Mouse (Mus musculus) macrophage (primary cell): ENCODE data around the gene Gm10188. TPM values are rescaled to one million over a fixed set of nuclear protein-coding genes. Genes with fewer than 3 reads are reported as not detected.

Experiments
- H3K27ac ChIP-seq: fragments of 350-480 bp; formaldehyde crosslinking; 2 replicates; pipeline ENCODE4 v1.9.0; 2021
- H3K36me3 ChIP-seq: fragments of 350-480 bp; formaldehyde crosslinking; 2 replicates; pipeline ENCODE4 v1.9.0; 2021; ENCODE audit errors: inconsistent target
- H3K4me3 ChIP-seq: fragments of 350-480 bp; formaldehyde crosslinking; 2 replicates; pipeline ENCODE4 v1.9.0; 2021; ENCODE audit errors: inconsistent target
- H3K79me2 ChIP-seq: fragments of 350-480 bp; formaldehyde crosslinking; 2 replicates; pipeline ENCODE4 v1.9.0; 2021; ENCODE audit errors: inconsistent target
- WGBS: methylation state at CpG from one replicate; pipeline ENCODE4 v1.1.7; 2026; ENCODE audit warnings: inconsistent platforms; ENCODE audit not compliant: missing documents; 5-methylcytosine and 5-hydroxymethylcytosine counted together
- polyA plus RNA-seq: library from polyadenylated mRNA; stranded (reverse); fragments of 250-400 nt; gene quantifications from 3 replicates; pipeline ENCODE4 v1.2.4, GENCODE M21; 2018; ENCODE audit warnings: inconsistent platforms

The Gm10188 gene
- polyA plus RNA-seq, 1 experiment from 2014 or later, result not detected

DNA sequence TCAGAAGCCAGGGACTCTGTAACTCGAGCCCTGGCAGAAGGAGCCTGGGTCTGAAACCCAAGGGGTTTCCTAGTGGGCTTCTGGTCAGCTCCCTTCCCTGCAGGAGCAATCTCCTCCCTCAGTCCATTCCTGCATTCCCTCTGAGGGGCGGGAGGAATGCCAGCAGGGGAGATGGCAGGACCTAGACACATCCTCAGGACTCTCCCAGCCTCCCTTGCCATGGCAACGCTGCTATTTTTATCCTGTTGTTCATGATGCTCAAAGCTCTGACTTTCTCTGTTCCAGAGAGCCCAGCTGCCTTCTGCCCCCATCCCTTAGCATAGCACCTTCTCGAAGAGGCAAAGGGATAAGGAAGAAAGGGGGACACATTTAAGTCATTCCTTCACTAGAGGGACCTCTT is 21.4 kb downstream of the Gm10188 start:
- H3K27ac ChIP-seq, result no peak overlapping the region
- no peaks in the 10 kb centered on the region for H3K36me3 ChIP-seq
- no peak overlapping the region for H3K4me3 ChIP-seq
- 67% methylated on average over 4 of the region's 4 CpGs for WGBS
- H3K79me2 ChIP-seq, result no peaks in the 10 kb centered on the region

DNA sequence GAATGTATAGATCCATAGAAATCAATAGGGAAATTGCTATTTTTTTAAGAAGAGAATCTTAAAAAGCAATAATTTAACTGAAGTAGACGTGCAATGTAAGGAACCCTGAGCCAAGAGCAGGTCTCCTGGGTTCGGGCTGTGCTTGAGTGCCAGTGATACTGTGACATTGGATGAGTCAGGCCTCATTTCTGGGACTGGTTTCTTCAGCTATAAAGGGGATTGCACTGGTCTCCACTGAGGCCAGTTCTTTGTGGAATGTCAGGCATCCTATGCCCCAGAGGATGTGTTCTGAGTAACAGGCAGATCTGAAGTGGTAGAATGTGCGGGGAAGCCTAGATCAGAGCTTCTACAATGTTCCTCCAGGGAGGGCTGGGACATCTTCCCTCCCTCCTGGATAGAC is 22.7 kb downstream of the Gm10188 start:
- H3K79me2 ChIP-seq, result no peaks in the 10 kb centered on the region
- WGBS, result 94% methylated on average over 3 of the region's 3 CpGs
- no peaks in the 10 kb centered on the region for H3K36me3 ChIP-seq
- no peak overlapping the region for H3K4me3 ChIP-seq
- H3K27ac ChIP-seq, result no peak overlapping the region

DNA sequence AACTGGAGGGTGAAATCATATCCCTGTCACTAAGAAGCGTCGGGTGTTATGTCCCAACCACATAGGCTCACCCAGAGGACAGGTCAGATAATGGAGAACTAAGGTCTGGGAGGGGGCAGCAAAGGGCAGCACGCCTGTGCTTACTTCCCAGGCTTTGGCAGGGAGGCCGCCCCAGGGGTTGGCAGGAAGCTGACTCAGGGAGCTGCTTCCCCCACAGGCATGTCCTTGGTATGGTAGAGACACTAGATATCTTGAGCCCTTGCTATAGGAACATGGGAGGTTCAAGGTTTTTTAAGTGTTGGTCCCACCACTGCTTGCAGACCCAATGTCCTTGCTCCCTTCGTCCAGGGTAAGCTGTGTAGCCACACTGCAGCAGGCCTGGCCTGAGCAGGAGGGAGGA is 23.6 kb downstream of the Gm10188 start:
- WGBS, result 18% methylated on average over 5 of the region's 5 CpGs
- Histone ChIP-seq H3K79me2 (no peaks in the 10 kb centered on the region), H3K4me3 (no peak overlapping the region), H3K27ac (no peak overlapping the region), H3K36me3 (no peaks in the 10 kb centered on the region)

DNA sequence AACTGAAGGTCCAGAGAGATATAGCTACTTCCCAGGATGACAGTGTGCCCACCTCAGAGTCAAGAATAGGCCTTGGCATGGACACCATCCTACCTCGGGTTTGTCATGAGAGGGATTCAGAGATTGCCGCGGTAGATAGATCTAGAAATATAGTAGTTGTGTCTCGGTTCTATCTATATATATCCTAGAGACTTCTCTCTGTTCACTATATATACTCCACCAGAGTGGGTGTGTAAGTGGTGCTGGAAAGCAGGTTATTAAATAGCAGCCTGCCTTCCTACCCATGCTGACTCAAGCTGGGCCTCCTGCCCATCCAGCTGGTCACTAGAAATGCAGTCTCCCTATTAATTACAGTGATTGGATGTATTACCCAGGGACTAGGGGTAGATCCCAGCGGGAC is 26.8 kb downstream of the Gm10188 start:
- H3K79me2 ChIP-seq, result no peaks in the 10 kb centered on the region
- WGBS, result 91% methylated on average over 5 of the region's 5 CpGs
- no peak overlapping the region for H3K27ac ChIP-seq
- H3K4me3 ChIP-seq, result no peak overlapping the region
- H3K36me3 ChIP-seq, result no peaks in the 10 kb centered on the region

DNA sequence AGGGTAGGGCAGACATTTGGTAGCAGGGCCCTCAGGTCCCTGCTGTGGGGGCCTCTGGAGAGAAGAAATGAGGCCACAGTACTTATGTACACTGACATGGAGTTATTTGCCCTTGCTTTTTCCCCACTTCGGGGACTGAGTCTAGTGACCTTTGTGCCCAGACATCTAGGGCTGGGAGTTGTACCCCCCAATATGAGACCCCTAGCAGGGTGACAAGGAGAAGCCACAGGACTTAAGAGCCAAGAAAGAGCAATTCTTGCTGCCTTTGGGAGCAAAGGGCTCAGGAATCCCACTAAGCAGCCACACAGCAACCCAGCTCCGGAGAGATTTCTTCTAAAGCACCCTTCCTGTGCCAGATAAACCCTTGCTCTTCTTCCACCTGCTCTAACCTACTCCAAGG is 27.6 kb downstream of the Gm10188 start:
- 63% methylated on average over 2 of the region's 2 CpGs for WGBS
- H3K4me3 ChIP-seq, result no peak overlapping the region

DNA sequence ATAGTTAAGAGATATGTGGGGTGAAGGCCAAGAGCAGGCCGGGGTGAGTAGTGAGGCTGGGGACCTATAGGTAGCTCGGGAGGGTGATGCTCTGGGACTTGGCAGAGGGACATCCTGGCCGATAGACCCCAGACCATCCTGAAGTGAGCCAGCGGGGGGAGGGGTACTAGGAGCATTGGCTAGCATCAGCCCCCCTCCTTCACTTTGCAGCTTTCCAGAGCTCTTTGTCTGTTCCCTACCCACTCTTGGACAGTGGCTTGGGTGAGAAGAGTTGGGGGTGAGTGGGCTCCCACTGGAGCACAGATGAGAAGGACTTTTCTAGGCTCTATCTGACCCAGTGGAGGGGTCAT is 28.1 kb downstream of the Gm10188 start:
- WGBS, result 84% methylated on average over 4 of the region's 4 CpGs
- Histone ChIP-seq H3K36me3 (no peaks in the 10 kb centered on the region), H3K79me2 (no peaks in the 10 kb centered on the region), H3K27ac (no peak overlapping the region), H3K4me3 (no peak overlapping the region)

More for the DNA sequence above, 27.6 kb downstream of the Gm10188 start:
- Histone ChIP-seq H3K79me2 (no peaks in the 10 kb centered on the region), H3K36me3 (no peaks in the 10 kb centered on the region), H3K27ac (no peak overlapping the region)

DNA sequence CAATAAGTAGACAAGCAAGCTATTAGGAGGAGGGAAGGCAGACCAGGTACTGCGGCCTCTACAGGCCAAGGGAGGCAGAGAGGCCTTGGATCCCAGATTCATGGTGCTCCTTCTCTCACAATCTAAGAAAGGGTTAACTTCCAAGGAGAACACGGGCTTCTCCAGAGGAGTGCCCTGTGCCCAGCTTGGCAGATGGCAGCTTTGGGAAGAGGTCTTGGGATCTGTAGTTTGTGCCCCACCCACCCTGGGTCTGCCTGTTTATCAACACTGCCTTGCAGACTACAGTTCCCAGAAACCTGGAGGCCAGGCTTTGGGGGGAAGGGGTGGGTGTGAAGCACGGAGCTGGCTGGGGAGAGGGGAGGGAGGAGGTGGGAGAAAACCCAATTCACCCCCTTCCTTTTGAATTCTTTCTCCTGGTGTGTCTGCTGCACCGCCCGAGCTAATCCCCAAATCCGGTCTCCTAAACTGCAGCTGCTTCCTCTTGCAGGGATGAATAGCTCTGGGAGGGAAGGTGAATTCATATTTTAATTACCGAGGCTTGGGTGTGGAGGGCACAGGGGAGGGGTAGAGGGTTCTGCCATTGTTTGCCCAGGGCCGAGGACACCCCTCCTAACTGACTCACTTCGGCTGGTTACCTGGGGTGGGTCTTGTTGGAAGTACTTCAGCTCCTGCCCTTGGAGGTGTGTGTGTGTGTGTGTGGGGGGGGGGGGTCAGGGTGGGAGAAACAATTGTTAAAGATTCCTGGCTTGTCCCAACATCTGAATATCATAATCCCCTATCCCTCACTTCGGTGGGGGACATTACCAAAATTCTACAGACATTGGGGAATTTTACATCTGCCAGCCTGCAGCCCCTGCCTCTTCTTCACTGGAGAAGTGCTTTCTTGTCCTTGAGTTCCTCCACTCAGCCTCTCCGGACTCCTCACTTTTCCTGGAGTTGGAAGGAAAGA is 28.7 kb downstream of the Gm10188 start:
- 68% methylated on average over 10 of the region's 11 CpGs for WGBS
- no peaks in the 10 kb centered on the region for H3K36me3 ChIP-seq
- H3K4me3 ChIP-seq, result no peak overlapping the region
- no peak overlapping the region for H3K27ac ChIP-seq
- H3K79me2 ChIP-seq, result no peaks in the 10 kb centered on the region

DNA sequence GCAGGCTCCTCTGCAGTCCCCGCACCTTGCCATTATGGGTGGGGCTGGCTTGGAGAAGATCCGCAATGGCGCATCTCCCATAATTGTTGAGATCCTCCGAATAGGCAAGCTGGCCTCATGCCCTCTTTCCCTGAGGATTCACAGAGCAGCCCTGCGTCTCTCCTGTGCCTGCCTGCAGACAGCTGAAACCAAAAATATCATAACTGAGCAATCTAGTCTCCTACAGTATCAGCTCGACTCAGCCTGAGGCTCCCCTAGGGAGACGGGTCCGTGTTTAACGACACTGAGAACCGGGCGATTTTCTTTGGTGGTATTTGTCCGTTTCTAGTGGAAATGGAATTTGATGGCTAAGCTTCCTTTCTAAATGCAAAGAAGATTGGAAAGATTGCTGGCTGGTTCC is 29.6 kb downstream of the Gm10188 start:
- Histone ChIP-seq H3K27ac (no peak overlapping the region), H3K36me3 (no peaks in the 10 kb centered on the region), H3K4me3 (no peak overlapping the region), H3K79me2 (no peaks in the 10 kb centered on the region)
- WGBS, result 40% methylated on average over 10 of the region's 12 CpGs

DNA sequence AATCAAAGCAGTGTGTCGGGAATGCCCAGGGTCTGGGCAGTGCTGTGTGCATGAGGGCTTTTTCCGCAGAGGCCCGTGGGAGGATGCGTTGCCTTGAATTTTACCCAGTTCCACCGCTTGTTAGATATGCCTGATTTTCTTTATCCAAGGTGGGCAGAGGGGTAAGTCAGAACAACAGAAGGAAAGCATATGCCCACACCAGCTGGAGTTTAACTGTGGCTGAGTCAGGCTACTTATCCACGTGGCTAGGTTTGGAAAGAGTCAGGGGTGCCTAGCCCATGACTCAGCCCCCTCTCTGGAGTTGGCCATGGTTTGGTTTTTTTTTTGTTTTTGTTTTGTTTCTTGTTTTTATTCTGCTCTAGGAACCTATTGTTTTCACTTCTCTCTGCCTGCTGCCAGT is 30.3 kb downstream of the Gm10188 start:
- WGBS, result 82% methylated on average over 6 of the region's 6 CpGs
- Histone ChIP-seq H3K36me3 (no peaks in the 10 kb centered on the region), H3K4me3 (no peak overlapping the region), H3K27ac (no peak overlapping the region), H3K79me2 (no peaks in the 10 kb centered on the region)

DNA sequence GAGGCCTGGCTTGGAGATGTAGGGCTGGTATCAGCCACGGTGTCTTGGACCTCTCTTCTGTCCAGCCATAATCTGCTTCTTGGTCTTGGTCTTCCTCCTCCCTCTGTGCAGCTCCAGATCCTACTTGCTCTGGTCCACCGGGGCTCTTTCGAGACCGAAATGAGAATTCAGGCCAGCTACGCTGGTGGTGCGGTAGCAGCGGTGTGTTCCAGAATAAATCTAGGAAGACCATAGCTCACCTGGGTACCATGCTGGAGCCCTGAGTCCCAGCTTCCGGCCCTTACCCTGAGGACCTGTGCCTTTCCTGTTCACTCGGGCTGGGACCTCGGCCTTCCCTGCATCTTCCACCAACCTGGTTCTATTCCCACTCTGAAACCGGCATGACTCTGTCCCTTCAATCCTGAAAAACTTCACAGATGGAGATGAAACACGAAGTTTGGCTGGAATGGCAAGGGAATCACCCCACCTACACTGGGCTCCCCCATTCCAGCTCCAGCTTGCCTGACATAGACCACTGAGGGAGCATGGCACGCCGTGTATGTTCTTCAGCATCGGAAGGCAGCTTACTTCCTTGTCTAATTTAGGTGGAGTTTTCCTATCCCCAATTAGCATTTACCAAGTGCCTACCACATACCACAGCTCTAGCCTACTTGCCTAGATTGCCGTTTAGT is 31.0 kb downstream of the Gm10188 start:
- H3K27ac ChIP-seq, result no peak overlapping the region
- H3K36me3 ChIP-seq, result no peaks in the 10 kb centered on the region
- H3K79me2 ChIP-seq, result no peaks in the 10 kb centered on the region
- 93% methylated on average over 16 of the region's 16 CpGs for WGBS
- no peak overlapping the region for H3K4me3 ChIP-seq

DNA sequence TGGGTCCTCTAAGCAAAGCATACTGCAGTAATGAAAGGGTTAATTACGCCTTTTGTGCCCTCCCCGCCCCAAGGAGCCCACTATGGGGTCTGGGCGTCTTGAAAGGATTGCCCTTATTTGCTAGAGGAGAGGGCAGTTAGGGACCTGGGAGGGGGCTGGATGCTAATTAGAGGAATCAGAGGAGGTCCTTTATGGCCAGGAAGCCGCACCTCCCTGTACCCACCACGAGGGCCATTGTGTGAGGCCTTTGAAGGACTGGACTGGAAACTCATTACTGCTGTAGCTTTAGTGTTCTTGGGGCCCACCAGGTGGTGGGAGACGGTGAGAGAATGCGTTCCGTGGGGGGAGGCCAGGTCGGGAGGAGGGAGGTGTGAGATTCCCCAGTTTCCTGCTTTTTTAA is 31.9 kb downstream of the Gm10188 start:
- H3K4me3 ChIP-seq, result no peak overlapping the region
- no peak overlapping the region for H3K27ac ChIP-seq
- no peaks in the 10 kb centered on the region for H3K79me2 ChIP-seq
- WGBS, result 70% methylated on average over 9 of the region's 9 CpGs
- H3K36me3 ChIP-seq, result no peaks in the 10 kb centered on the region

DNA sequence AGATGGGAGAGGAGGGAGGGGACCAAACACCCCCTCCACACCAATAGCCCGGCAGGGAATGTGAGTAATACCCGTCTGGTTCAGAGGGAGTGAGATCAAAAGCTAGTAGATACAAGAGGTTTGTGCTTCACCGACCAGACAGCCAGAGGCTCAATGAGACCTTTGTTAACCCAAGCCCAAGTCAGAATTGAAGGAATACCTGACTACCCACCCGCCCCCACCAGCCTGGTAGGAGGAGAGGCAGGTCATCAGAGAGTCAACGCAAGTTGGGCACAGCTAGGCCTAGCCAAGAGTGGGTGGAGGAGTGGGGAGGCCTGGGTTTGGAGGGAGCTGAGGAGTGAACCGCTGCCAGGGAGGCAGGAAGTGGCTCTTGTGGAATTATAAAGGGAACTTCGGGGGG is 33.2 kb downstream of the Gm10188 start:
- Histone ChIP-seq H3K79me2 (no peaks in the 10 kb centered on the region), H3K27ac (no peak overlapping the region), H3K4me3 (no peak overlapping the region), H3K36me3 (no peaks in the 10 kb centered on the region)
- 77% methylated on average over 7 of the region's 7 CpGs for WGBS

DNA sequence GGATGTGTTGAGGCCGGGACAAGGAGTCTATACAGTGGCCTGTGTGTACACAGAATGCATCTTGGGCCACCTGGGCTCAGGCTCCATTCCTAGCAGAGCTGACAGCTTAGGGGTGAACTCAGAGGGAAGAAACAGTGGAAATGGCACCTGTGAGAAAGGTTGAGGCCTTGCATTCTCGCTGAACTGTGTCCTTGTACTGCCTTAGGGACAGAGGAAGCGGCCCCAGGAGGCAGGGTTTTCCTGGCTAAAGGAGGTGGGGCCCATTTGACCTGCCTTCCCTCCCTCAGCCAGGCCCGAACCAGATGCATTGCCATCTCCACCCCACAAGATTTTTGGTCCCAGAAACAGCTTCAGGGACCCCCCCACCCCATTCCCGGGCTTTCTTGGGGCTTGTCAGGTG is 33.9 kb downstream of the Gm10188 start:
- no peaks in the 10 kb centered on the region for H3K36me3 ChIP-seq
- H3K4me3 ChIP-seq, result no peak overlapping the region
- H3K27ac ChIP-seq, result no peak overlapping the region
- 66% methylated on average over 5 of the region's 5 CpGs for WGBS
- H3K79me2 ChIP-seq, result no peaks in the 10 kb centered on the region

DNA sequence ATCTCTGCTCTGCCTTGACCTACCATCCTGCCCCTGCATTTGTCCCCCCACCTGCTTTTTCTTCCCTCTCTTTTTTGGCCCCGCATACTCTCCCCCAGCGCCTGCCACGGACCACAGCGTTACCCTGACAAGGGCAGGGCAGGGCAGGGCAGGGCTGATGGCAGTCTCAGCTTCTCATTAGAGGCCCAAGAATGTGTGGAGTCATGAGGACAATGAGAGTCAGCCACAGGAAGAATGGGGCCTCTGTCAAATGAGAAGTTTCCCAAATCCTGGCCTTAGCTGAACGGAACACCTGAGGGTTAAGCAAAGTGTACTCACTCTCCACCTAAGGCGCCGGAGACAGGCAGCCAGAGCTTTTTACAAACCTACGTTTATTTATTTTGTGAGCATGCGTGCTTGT is 34.5 kb downstream of the Gm10188 start:
- H3K4me3 ChIP-seq, result no peak overlapping the region
- H3K27ac ChIP-seq, result no peak overlapping the region
- no peaks in the 10 kb centered on the region for H3K36me3 ChIP-seq
- 80% methylated on average over 9 of the region's 9 CpGs for WGBS
- no peaks in the 10 kb centered on the region for H3K79me2 ChIP-seq

DNA sequence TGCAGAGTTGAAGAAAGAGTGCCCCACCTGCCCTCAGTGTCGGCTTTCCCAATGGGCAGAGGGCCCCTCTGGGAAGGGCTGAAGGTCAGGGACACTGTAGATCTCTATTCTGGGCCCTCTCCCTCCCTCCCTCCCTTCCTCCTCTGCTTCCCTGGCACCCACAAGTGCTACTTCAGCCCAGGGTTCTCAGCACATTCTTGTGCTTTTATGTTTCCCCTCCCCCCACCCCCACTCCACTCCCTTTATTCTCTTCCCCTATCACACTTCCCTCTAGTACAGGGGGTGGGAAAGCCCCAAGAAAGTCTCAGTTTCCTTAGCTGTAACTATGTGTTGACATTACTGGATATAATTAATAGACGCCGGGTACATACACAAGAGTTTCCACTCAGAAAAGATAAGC is 34.9 kb downstream of the Gm10188 start:
- WGBS, result 25% methylated on average over 3 of the region's 3 CpGs
- no peak overlapping the region for H3K4me3 ChIP-seq
- no peaks in the 10 kb centered on the region for H3K79me2 ChIP-seq
- H3K36me3 ChIP-seq, result no peaks in the 10 kb centered on the region
- no peak overlapping the region for H3K27ac ChIP-seq
